Mouse (Mus musculus): ENCODE results near the gene Cep68. TPM values are rescaled to one million over a fixed set of nuclear protein-coding genes. Genes with fewer than 3 reads are reported as not detected.

Cep68 gene
- total RNA-seq (2021), result 10 to 100 TPM; 34.8 to 36.9 TPM

- intact Hi-C loops (cut with DNase I), result loop anchor here (10.0 kb wide), 1 partner anchor 425 kb away; no protein-coding TSS in a partner anchor
- peak; percentile 97 for DNase-seq
These were observed at the start of gene Cep68 for GRCm38 (mm10) chr11:20249296-20250110. Cep68 (minus strand) TSS chr11:20249429.

GRCm38 (mm10) chr11:20284463-20284862 is 35.2 kb upstream of the Cep68 start:
- intact Hi-C loops (cut with DNase I), result no loop called here
- no peak for DNase-seq

- intact Hi-C loops (cut with DNase I), result no loop called here
- no peak for DNase-seq
These were observed 33.5 kb upstream of the Cep68 start for GRCm38 (mm10) chr11:20282601-20283219.

GRCm38 (mm10) chr11:20280982-20281381 is 31.8 kb upstream of the Cep68 start:
- intact Hi-C loops (cut with DNase I), result no loop called here
- no peak for DNase-seq

- DNase-seq, result no peak
- intact Hi-C loops (cut with DNase I), result no loop called here
These were observed 29.5 kb upstream of the Cep68 start for GRCm38 (mm10) chr11:20278702-20279101.

- DNase-seq, result no peak
- intact Hi-C loops (cut with DNase I), result no loop called here
These were observed 27.9 kb upstream of the Cep68 start for GRCm38 (mm10) chr11:20277106-20277505.

- intact Hi-C loops (cut with DNase I), result no loop called here
- no peak for DNase-seq
These were observed 26.7 kb upstream of the Cep68 start for GRCm38 (mm10) chr11:20275974-20276373.

GRCm38 (mm10) chr11:20269885-20270284 is 20.7 kb upstream of the Cep68 start:
- DNase-seq, result no peak
- intact Hi-C loops (cut with DNase I), result no loop called here

- intact Hi-C loops (cut with DNase I), result loop anchor here (2.0 kb wide), 1 partner anchor 138 kb away; no protein-coding TSS in a partner anchor
- DNase-seq, result no peak
These were observed 13.6 kb upstream of the Cep68 start for GRCm38 (mm10) chr11:20262628-20263380.

- DNase-seq, result no peak
- intact Hi-C loops (cut with DNase I), result no loop called here
These were observed 5.6 kb upstream of the Cep68 start for GRCm38 (mm10) chr11:20254791-20255190.

- intact Hi-C loops (cut with DNase I), result no loop called here
- DNase-seq, result no peak
These were observed 3.9 kb upstream of the Cep68 start for GRCm38 (mm10) chr11:20253088-20253487.

- DNase-seq, result no peak
- intact Hi-C loops (cut with DNase I), result no loop called here
These were observed 1.4 kb upstream of the Cep68 start for GRCm38 (mm10) chr11:20250476-20251178.

- intact Hi-C loops (cut with DNase I), result loop anchor here (10.0 kb wide), 1 partner anchor 424 kb away; no protein-coding TSS in a partner anchor
- no peak for DNase-seq
These were observed 389 bp downstream of the Cep68 start for GRCm38 (mm10) chr11:20248840-20249239.

- DNase-seq, result no peak
- intact Hi-C loops (cut with DNase I), result loop anchor here (10.0 kb wide), 1 partner anchor 423 kb away; no protein-coding TSS in a partner anchor
These were observed 952 bp downstream of the Cep68 start for GRCm38 (mm10) chr11:20248277-20248676.

- no peak for DNase-seq
- intact Hi-C loops (cut with DNase I), result loop anchor here (10.0 kb wide), 1 partner anchor 422 kb away; no protein-coding TSS in a partner anchor
These were observed 1.9 kb downstream of the Cep68 start for GRCm38 (mm10) chr11:20247146-20247855.

- intact Hi-C loops (cut with DNase I), result loop anchor here (10.0 kb wide), 1 partner anchor 422 kb away; no protein-coding TSS in a partner anchor
- DNase-seq, result no peak
These were observed 2.6 kb downstream of the Cep68 start for GRCm38 (mm10) chr11:20246616-20247015.

- intact Hi-C loops (cut with DNase I), result loop anchor here (10.0 kb wide), 1 partner anchor 421 kb away; no protein-coding TSS in a partner anchor
- DNase-seq, result no peak
These were observed 3.9 kb downstream of the Cep68 start for GRCm38 (mm10) chr11:20245316-20245715.

GRCm38 (mm10) chr11:20244336-20245290 is 4.6 kb downstream of the Cep68 start:
- no peak for DNase-seq
- intact Hi-C loops (cut with DNase I), result loop anchor here (10.0 kb wide), 1 partner anchor 420 kb away; no protein-coding TSS in a partner anchor
